Mouse (Mus musculus): Measurements from ENCODE around the gene Olfr976. TPM values are rescaled to one million over a fixed set of nuclear protein-coding genes. Genes with fewer than 3 reads are reported as not detected.
"Not testable (repeated sequence)": the region's sequence is repeated elsewhere in the genome, so short reads cannot be mapped to it uniquely, and the experiment has no call there.

Gene Olfr976
- total and polyA plus RNA-seq, 3 experiments = not detected

GRCm38 (mm10) chr9:39937201-39937600 lies 23.7 kb downstream of the Olfr976 start, which contains the start of gene Olfr974:
TSS of gene Olfr974 (plus strand) at chr9:39937501.
- Histone ChIP-seq H3K36me3 (ENCODE audit: control insufficient read depth, insufficient read depth, low read length) (no peaks in the 10 kb centered on the region), H3K9ac (ENCODE audit: low read depth, low read length) (no peak within 1 kb of the TSS), H3K4me3 (no peak within 1 kb of the TSS), H3K27me3 (ENCODE audit: control insufficient read depth, insufficient read depth, low read length) (no peaks in the 10 kb centered on the region), H3K4me1 (ENCODE audit: control insufficient read depth, insufficient read depth, low read length) (no peaks in the 10 kb centered on the region), H3K27ac (no peak within 1 kb of the TSS), H3K79me2 (replicated peaks; ENCODE audit: control insufficient read depth, insufficient read depth, low read length) (no peaks in the 10 kb centered on the region)
- DNase-seq = no peak
- WGBS = 68% methylated on average over 1 of the region's 1 CpGs
- intact Hi-C loops (cut with DNase I) = no loop called here
- TF ChIP-seq EP300 (IDR thresholded peaks at IDR 0.05; ENCODE audit: insufficient read depth, low read depth, low read length) (no peak), POLR2A (IDR thresholded peaks at IDR 0.05; ENCODE audit: insufficient read depth, low read depth, low read length) (no peak), CTCF (IDR thresholded peaks at IDR 0.05) (no peak)

GRCm38 (mm10) chr9:39928837-39929236 lies 32.1 kb downstream of the Olfr976 start:
- WGBS = 45% methylated on average over 1 of the region's 1 CpGs
- H3K9ac ChIP-seq (ENCODE audit: low read depth, low read length) = not testable (repeated sequence)

GRCm38 (mm10) chr9:39927975-39928836 lies 32.7 kb downstream of the Olfr976 start:
- H3K36me3 ChIP-seq (ENCODE audit: control insufficient read depth, insufficient read depth, low read length); H3K4me1 ChIP-seq (ENCODE audit: control insufficient read depth, insufficient read depth, low read length); H3K9ac ChIP-seq (ENCODE audit: low read depth, low read length); H3K79me2 ChIP-seq (replicated peaks; ENCODE audit: control insufficient read depth, insufficient read depth, low read length); H3K4me3 ChIP-seq; H3K27me3 ChIP-seq (ENCODE audit: control insufficient read depth, insufficient read depth, low read length); DNase-seq; intact Hi-C loops (cut with DNase I); H3K27ac ChIP-seq: not testable (repeated sequence)
- WGBS = no CpG with 5 or more reads among the region's 4 CpGs

More at GRCm38 (mm10) chr9:39928837-39929236, 32.1 kb downstream of the Olfr976 start:
- intact Hi-C loops (cut with DNase I); DNase-seq; H3K27ac ChIP-seq; H3K36me3 ChIP-seq (ENCODE audit: control insufficient read depth, insufficient read depth, low read length); H3K4me3 ChIP-seq; H3K4me1 ChIP-seq (ENCODE audit: control insufficient read depth, insufficient read depth, low read length); H3K79me2 ChIP-seq (replicated peaks; ENCODE audit: control insufficient read depth, insufficient read depth, low read length); H3K27me3 ChIP-seq (ENCODE audit: control insufficient read depth, insufficient read depth, low read length): not testable (repeated sequence)

DNA sequence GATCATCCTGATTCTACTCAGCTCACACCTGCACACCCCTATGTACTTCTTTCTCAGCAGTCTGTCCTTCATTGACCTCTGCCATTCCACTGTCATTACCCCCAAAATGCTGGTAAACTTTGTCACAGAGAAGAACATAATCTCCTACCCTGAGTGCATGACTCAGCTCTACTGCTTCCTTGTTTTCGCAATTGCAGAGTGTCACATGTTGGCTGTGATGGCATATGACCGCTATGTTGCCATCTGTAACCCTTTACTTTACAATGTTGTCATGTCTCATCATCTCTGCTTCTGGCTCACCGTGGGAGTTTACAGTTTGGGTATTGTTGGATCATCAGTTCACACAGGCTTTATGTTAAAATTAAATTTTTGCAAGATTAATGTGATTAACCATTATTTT lies 51.0 kb downstream of the Olfr976 start:
- TF ChIP-seq EP300 (IDR thresholded peaks at IDR 0.05; ENCODE audit: insufficient read depth, low read depth, low read length) = no peak
- 63% methylated on average over 3 of the region's 3 CpGs for WGBS
- no peaks in the 10 kb centered on the region for H3K79me2 ChIP-seq (replicated peaks; ENCODE audit: control insufficient read depth, insufficient read depth, low read length)

DNA sequence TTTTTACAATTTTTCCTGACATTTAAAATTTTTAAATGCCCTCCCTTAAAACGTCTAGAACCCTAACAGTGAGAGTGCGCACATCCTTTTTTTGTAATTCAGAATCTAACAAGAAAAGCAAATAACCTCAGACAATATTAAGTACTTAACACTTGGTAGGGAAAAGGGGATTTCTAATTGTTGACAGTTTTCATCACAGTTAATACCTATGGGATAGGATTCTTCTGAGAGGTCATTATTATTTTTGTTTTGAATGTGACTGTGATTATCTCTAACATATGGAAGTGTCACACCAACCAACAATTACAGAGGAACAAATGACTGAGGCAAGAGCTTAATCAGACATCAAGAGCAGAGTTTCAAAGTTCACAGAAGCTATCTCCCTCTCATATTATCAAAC lies 53.9 kb downstream of the Olfr976 start, which contains the start of gene Olfr229:
Gene Olfr229 (plus strand): TSS at position 301 of the 400 bp plus-strand sequence.
- H3K27me3 ChIP-seq (ENCODE audit: control insufficient read depth, insufficient read depth, low read length) = no peaks in the 10 kb centered on the region
- no peaks in the 10 kb centered on the region for H3K4me1 ChIP-seq (ENCODE audit: control insufficient read depth, insufficient read depth, low read length)
- WGBS = 60% methylated on average over 2 of the region's 2 CpGs
- DNase-seq = no peak
- intact Hi-C loops (cut with DNase I) = no loop called here
- no peak within 1 kb of the TSS for H3K4me3 ChIP-seq
- H3K79me2 ChIP-seq (replicated peaks; ENCODE audit: control insufficient read depth, insufficient read depth, low read length) = no peaks in the 10 kb centered on the region
- no peaks in the 10 kb centered on the region for H3K36me3 ChIP-seq (ENCODE audit: control insufficient read depth, insufficient read depth, low read length)
- TF ChIP-seq POLR2A (IDR thresholded peaks at IDR 0.05; ENCODE audit: insufficient read depth, low read depth, low read length) = no peak
- H3K9ac ChIP-seq (ENCODE audit: low read depth, low read length) = no peak within 1 kb of the TSS
- H3K27ac ChIP-seq = no peak within 1 kb of the TSS

More for the DNA sequence above, 51.0 kb downstream of the Olfr976 start:
- Histone ChIP-seq H3K36me3 (ENCODE audit: control insufficient read depth, insufficient read depth, low read length) (no peaks in the 10 kb centered on the region), H3K4me1 (ENCODE audit: control insufficient read depth, insufficient read depth, low read length) (no peaks in the 10 kb centered on the region), H3K4me3 (no peak overlapping the region), H3K9ac (ENCODE audit: low read depth, low read length) (no peak overlapping the region), H3K27me3 (ENCODE audit: control insufficient read depth, insufficient read depth, low read length) (no peaks in the 10 kb centered on the region), H3K27ac (no peak overlapping the region)
- intact Hi-C loops (cut with DNase I) = no loop called here
- DNase-seq = no peak

- 65% methylated on average over 6 of the region's 6 CpGs for WGBS
- Histone ChIP-seq H3K4me3 (no peak overlapping the region), H3K27ac (no peak overlapping the region), H3K4me1 (ENCODE audit: control insufficient read depth, insufficient read depth, low read length) (no peaks in the 10 kb centered on the region), H3K9ac (ENCODE audit: low read depth, low read length) (no peak overlapping the region), H3K36me3 (ENCODE audit: control insufficient read depth, insufficient read depth, low read length) (no peaks in the 10 kb centered on the region), H3K27me3 (ENCODE audit: control insufficient read depth, insufficient read depth, low read length) (no peaks in the 10 kb centered on the region), H3K79me2 (replicated peaks; ENCODE audit: control insufficient read depth, insufficient read depth, low read length) (no peaks in the 10 kb centered on the region)
- TF ChIP-seq POLR2A (IDR thresholded peaks at IDR 0.05; ENCODE audit: insufficient read depth, low read depth, low read length) (no peak), CTCF (IDR thresholded peaks at IDR 0.05) (no peak), EP300 (IDR thresholded peaks at IDR 0.05; ENCODE audit: insufficient read depth, low read depth, low read length) (no peak)
- intact Hi-C loops (cut with DNase I) = no loop called here
- DNase-seq = no peak
Measured at GRCm38 (mm10) chr9:39905106-39905505, 55.8 kb downstream of the Olfr976 start.

Other genes starting within 250 kb of the Olfr976 start
- gene Olfr965, start 249.8 kb downstream of the Olfr976 start, total RNA-seq (2021) = not detected
- gene Olfr965, start 249.8 kb downstream of the Olfr976 start, polyA plus RNA-seq (2012; rRNA removed) = not detected in 2 replicates
- not detected for gene Olfr150, start 230.2 kb downstream of the Olfr976 start, total RNA-seq (2021)
- gene Olfr150, start 230.2 kb downstream of the Olfr976 start, polyA plus RNA-seq (2012; rRNA removed) = not detected in 2 replicates
- not detected for gene Olfr967, start 214.9 kb downstream of the Olfr976 start, total RNA-seq (2021)
- not detected in 2 replicates for gene Olfr967, start 214.9 kb downstream of the Olfr976 start, polyA plus RNA-seq (2012; rRNA removed)
- gene Olfr968, start 177.9 kb downstream of the Olfr976 start, total RNA-seq (2021) = not detected
- gene Olfr968, start 177.9 kb downstream of the Olfr976 start, polyA plus RNA-seq (2012; rRNA removed) = not detected in 2 replicates
- not detected for gene Olfr969, start 170.2 kb downstream of the Olfr976 start, total RNA-seq (2021)
- not detected in 2 replicates for gene Olfr969, start 170.2 kb downstream of the Olfr976 start, polyA plus RNA-seq (2012; rRNA removed)
- gene Olfr970, start 152.3 kb downstream of the Olfr976 start, total RNA-seq (2021) = not detected
- gene Olfr970, start 152.3 kb downstream of the Olfr976 start, polyA plus RNA-seq (2012; rRNA removed) = not detected in 2 replicates
- not detected for gene Olfr971, start 124.3 kb downstream of the Olfr976 start, total RNA-seq (2021)
- gene Olfr971, start 124.3 kb downstream of the Olfr976 start, polyA plus RNA-seq (2012; rRNA removed) = not detected in 2 replicates
- gene Olfr972, start 94.7 kb downstream of the Olfr976 start, total RNA-seq (2021) = not detected
- not detected in 2 replicates for gene Olfr972, start 94.7 kb downstream of the Olfr976 start, polyA plus RNA-seq (2012; rRNA removed)
- not detected for gene Olfr229, start 53.8 kb downstream of the Olfr976 start, total RNA-seq (2021)
- gene Olfr229, start 53.8 kb downstream of the Olfr976 start, polyA plus RNA-seq (2012; rRNA removed) = not detected in 2 replicates
- not detected for gene Olfr974, start 23.6 kb downstream of the Olfr976 start, total RNA-seq (2021)
- gene Olfr974, start 23.6 kb downstream of the Olfr976 start, polyA plus RNA-seq (2012; rRNA removed) = not detected in 2 replicates
- not detected for gene Olfr975, start 9.1 kb downstream of the Olfr976 start, total RNA-seq (2021)
- not detected in 2 replicates for gene Olfr975, start 9.1 kb downstream of the Olfr976 start, polyA plus RNA-seq (2012; rRNA removed)
- not detected for gene Olfr978, start 31.0 kb upstream of the Olfr976 start, total RNA-seq (2021)
- gene Olfr978, start 31.0 kb upstream of the Olfr976 start, polyA plus RNA-seq (2012; rRNA removed) = not detected in 2 replicates
- gene Olfr979, start 42.3 kb upstream of the Olfr976 start, total RNA-seq (2021) = not detected
- not detected in 2 replicates for gene Olfr979, start 42.3 kb upstream of the Olfr976 start, polyA plus RNA-seq (2012; rRNA removed)
- not detected for gene Olfr980, start 48.4 kb upstream of the Olfr976 start, total RNA-seq (2021)
- gene Olfr980, start 48.4 kb upstream of the Olfr976 start, polyA plus RNA-seq (2012; rRNA removed) = not detected in 2 replicates
- gene Olfr981, start 60.3 kb upstream of the Olfr976 start, total RNA-seq (2021) = not detected
- gene Olfr981, start 60.3 kb upstream of the Olfr976 start, polyA plus RNA-seq (2012; rRNA removed) = not detected in 2 replicates
- not detected for gene Olfr982, start 112.7 kb upstream of the Olfr976 start, total RNA-seq (2021)
- not detected in 2 replicates for gene Olfr982, start 112.7 kb upstream of the Olfr976 start, polyA plus RNA-seq (2012; rRNA removed)
- not detected for gene Olfr983, start 132.5 kb upstream of the Olfr976 start, total RNA-seq (2021)
- not detected in 2 replicates for gene Olfr983, start 132.5 kb upstream of the Olfr976 start, polyA plus RNA-seq (2012; rRNA removed)
- gene Olfr984, start 153.1 kb upstream of the Olfr976 start, total RNA-seq (2021) = not detected
- gene Olfr984, start 153.1 kb upstream of the Olfr976 start, polyA plus RNA-seq (2012; rRNA removed) = not detected in 2 replicates
- gene Olfr985, start 169.1 kb upstream of the Olfr976 start, total RNA-seq (2021) = not detected
- gene Olfr985, start 169.1 kb upstream of the Olfr976 start, polyA plus RNA-seq (2012; rRNA removed) = not detected in 2 replicates
- not detected for gene Tmem225, start 187.0 kb upstream of the Olfr976 start, total RNA-seq (2021)
- gene Tmem225, start 187.0 kb upstream of the Olfr976 start, polyA plus RNA-seq (2012; rRNA removed) = not detected in 2 replicates
- not detected for gene Olfr986, start 219.8 kb upstream of the Olfr976 start, total RNA-seq (2021)
- gene Olfr986, start 219.8 kb upstream of the Olfr976 start, polyA plus RNA-seq (2012; rRNA removed) = not detected in 2 replicates
- 1 to 10 TPM; 2.7 to 2.8 TPM for gene Zfp202, start 231.2 kb upstream of the Olfr976 start, total RNA-seq (2021)
- gene Zfp202, start 231.2 kb upstream of the Olfr976 start, polyA plus RNA-seq (2012; rRNA removed) = 1.2 and 1.8 TPM in 2 replicates

All from heart, adult 2 months (tissue).